Mouse (Mus musculus) adrenal gland (tissue): ENCODE data around the gene Ldhal6b.

Source experiments
- intact Hi-C: fragments of 180-260 bp; cut with DNase I; formaldehyde crosslinking; loops from one replicate; pipeline ENCODE4 v1.15.1; 2025
- long read RNA-seq, 2 experiments: library from polyadenylated mRNA; unstranded; transcript quantifications; one replicate each; pipeline ENCODE4 v2.0.0; 2020; ENCODE audit warnings: borderline replicate concordance in 1 of 2; ENCODE audit not compliant: insufficient replicate concordance in 1 of 2

The Ldhal6b gene
- long read RNA-seq, experiment 1: 0 reads
- long read RNA-seq, experiment 2: 0 reads

GRCm38 (mm10) chr17:5418545-5418944, at the start of gene Ldhal6b:
Gene Ldhal6b (minus strand): TSS chr17:5418767.
- intact Hi-C loops: no loop called here

GRCm38 (mm10) chr17:5467177-5467576, 48.6 kb upstream of the Ldhal6b start:
- intact Hi-C loops: no loop called here

DNA sequence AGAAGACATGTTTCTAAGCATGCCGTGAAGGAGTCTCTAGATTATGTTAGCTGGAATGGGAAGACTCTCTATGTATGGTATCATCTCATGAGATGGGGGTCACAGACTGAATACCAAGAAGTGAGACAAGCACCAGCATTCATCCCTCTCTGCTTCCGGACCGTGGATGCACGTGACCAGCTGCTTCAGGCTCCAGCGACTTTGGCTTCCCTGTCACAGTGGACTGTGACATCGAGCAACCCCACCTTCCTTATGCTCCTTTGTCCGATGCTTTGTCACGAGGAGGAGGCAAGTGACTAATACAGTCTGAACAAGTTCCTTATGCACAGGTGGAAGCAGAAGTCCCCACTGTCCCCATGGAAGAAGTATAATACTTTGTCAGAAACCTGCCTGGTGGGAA, 48.2 kb upstream of the Ldhal6b start:
- intact Hi-C loops: no loop called here

GRCm38 (mm10) chr17:5463912-5464311, 45.3 kb upstream of the Ldhal6b start:
- intact Hi-C loops: no loop called here

DNA sequence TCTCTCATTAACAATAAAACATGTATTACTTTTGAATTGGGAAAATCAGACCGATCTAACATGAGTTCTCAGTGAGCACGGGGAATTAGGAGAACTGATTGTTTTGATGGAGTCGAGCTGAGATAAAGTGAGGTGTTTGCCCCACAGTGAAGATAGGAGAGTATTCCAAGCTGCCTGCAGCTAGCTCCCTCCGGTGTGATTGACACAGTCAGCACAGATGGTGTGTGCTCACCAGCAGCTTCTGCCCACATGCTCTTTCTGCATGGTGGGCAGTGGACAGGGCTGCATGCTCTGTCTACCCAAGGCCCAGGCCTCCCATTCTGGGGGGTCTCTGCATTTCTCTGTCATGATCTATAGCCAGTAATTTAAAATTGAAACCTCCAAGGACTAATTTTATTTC, 35.1 kb upstream of the Ldhal6b start:
- intact Hi-C loops: no loop called here

DNA sequence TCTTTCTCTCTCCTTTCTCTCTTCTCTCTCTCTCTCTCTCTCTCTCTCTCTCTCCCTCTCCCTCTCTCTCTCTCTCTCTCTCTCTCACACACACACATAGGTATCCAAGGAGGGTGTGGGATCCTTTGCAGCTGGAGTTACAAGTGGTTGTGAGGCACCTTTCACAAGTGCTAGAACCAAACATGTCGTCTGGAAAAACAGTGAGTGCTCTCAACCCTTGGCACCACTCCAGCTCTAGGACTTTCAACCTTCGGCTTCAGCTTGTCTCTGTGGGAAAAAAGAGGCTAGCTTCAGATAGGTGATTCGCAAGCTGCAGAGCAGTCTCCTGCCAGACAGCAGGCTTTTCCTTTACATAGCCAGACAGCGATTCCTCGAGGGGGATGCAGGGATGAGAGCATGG, 25.2 kb upstream of the Ldhal6b start:
- intact Hi-C loops: loop anchor here (5.0 to 10.0 kb wide), 3 partner anchors 49 to 289 kb away; partner anchors contain the start of gene Zdhhc14

- intact Hi-C loops: loop anchor here (5.0 to 10.0 kb wide), 3 partner anchors 49 to 289 kb away; partner anchors contain the start of gene Zdhhc14
These were observed 24.7 kb upstream of the Ldhal6b start for GRCm38 (mm10) chr17:5443260-5443659.

- intact Hi-C loops: loop anchor here (5.0 to 10.0 kb wide), 3 partner anchors 50 to 290 kb away; partner anchors contain the start of gene Zdhhc14
These were observed 23.8 kb upstream of the Ldhal6b start for GRCm38 (mm10) chr17:5442403-5442802.

GRCm38 (mm10) chr17:5440159-5440971, 21.8 kb upstream of the Ldhal6b start, which contains the start of gene Tmem242:
Gene Tmem242 (minus strand): TSS chr17:5440259.
- intact Hi-C loops: loop anchor here (2.0 to 10.0 kb wide), 4 partner anchors 52 to 306 kb away; partner anchors contain the start of gene Zdhhc14

DNA sequence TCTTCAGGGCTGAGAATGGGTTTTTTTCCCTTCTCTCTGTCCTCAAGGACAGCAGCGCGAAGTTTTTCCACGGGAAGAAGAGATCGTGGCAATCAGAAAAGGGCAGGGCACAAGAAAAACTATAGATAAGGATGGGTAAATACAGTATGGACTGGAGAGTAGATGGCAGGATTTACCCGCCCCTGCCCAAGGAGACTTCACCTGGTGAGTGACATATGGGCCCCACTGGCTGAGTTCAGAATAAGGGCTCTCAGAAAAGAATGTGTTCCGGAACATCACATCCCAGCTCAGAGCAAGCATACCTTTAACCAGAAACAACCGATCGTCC, 21.2 kb upstream of the Ldhal6b start:
- intact Hi-C loops: loop anchor here (2.0 to 10.0 kb wide), 5 partner anchors 53 to 465 kb away; partner anchors contain the start of gene Zdhhc14

DNA sequence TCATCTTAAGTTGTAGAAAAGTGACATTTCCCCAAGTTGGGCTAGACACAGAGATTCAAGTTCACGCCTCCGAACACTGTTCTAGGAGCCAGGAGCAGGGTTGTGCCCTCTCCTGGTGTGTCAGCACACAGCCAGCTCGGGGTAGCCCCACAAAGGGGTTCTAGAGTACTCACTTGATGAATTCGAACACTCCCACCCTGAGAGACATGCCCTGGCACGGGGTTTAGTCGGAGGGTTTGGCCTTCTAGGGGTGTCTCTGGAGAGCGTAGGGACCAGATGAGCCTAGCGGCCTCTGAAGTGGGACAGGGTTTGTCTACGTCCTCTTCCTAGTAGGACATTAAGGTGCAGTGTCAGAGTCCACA, 11.2 kb upstream of the Ldhal6b start:
- intact Hi-C loops: loop anchor here (10.0 kb wide), 1 partner anchor 475 kb away; no protein-coding TSS in a partner anchor

DNA sequence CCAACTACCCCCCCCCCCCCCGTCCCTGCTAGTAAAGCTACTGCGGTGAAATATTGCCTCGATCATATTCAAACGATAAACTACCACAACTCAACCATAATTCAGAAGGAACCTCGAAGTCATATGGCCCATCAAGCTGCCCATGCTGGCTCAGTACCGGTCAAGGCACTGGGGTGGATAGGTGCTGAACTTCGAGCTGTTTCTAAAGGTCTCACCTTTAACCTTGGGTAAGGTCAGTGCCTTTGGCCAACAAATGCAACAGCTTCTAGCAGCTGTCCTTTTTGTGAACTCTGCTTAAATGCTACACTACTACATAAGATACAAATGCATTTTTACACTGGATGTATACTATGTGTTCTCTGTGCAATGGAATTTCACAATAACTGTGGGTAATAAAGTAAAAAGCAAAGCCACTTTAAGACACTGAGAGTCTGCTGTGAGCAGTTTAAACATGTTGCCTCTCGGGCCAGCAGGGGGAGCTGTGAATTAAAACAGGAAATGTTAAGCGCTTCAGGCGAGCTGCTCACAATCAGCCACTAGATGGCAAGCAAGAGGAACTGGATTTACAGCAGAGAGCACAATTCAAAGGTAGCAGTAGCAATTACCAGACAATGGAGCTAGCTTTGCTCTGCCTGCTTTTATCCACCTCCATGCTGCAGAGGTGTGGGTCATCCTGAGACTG, 10.7 kb upstream of the Ldhal6b start:
- intact Hi-C loops: no loop called here

GRCm38 (mm10) chr17:5425204-5425603, 6.6 kb upstream of the Ldhal6b start:
- intact Hi-C loops: no loop called here

DNA sequence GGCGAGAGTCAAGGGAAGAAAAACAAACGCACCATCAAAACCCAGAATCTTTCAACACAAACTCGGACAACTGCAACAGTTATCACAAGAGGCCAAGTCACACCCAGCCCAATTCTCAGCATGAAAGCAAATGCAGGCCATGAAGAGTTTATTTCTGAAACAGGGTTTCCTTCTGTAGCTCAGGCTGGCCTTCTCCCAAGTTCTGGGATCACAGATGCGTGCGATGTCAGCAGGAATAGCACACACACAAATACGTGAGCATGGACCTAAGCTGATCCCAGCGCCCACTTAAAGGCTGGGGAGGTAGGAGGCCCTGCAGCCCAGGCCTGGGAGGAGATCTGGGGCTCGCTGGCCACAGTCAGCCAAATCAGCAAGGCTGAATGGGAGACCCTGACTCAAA, 5.6 kb upstream of the Ldhal6b start:
- intact Hi-C loops: no loop called here

GRCm38 (mm10) chr17:5421835-5422234, 3.3 kb upstream of the Ldhal6b start:
- intact Hi-C loops: no loop called here

DNA sequence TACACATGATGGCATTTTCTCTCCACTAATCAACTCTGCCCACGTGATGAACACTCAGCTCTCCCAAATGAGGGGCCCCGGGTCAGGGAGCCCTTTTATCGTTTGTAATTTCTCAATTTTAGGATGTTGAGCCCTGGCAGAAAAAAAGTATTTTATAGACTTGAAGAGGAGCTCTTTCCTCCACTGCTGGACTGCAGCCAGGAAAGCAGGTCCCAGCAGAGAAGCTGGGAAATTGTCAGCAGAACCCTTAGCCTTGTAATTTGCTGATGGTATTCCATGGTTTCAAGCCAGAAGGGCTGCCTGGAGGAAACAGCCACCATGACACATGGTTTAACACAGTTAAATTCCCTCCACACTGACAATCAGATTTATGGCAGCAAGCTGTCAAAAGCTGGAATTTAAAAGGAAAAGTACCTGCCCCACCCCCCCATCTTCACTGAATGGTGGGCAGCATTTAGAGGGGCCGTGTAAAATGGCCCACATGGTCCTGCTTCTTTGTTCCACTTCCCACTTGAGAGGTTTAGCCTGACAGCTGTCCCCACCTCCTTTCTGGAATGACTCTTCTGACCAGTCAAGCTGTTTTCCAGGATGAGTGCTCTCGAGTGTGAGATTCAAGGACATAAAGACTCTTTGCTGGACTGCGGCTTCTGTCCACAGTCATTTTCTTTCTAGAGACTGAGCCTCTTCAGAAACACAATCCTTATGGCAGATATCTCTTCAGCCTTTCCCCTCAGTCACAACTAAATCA, 1.4 kb upstream of the Ldhal6b start:
- intact Hi-C loops: no loop called here

GRCm38 (mm10) chr17:5419056-5419455, 489 bp upstream of the Ldhal6b start:
- intact Hi-C loops: no loop called here

DNA sequence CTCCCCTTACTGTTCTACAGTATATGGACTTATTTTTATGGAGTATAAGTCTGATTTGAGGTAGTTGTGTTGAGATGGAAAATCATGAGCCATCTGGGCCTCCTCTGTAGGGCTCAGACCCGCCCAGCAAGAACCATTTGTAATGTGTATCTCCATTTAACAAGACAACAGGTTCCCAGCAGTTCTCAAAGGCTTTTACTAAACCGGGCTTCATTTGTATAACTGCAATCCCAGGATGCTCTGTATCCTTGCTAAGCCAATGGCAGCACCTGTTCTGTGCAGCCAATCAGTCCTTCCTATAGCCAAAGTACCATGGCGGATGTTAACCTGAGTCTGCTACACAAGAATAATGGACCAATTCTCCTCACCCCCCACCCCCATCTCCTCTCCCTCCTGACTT, 2.0 kb downstream of the Ldhal6b start:
- intact Hi-C loops: no loop called here

- intact Hi-C loops: no loop called here
These were observed 4.5 kb downstream of the Ldhal6b start for GRCm38 (mm10) chr17:5414041-5414440.

DNA sequence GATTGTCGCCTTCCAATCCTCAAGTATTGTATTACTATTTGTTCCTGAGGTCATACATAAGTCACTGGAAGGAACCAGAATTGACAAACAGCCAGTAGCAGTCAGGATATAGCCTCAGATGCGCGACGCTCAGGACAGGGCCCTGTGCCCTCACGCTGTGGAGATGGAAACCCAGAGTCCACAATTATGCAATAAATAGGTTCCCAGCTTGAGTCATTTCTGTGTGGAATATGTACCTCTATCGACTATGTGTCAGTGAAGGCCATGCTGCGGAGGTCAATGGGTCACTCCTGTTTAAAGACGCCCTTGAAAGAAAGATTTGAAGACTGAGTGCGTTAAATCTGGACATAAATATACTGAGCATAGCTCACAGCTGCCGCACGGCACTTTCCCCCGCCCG, 5.2 kb downstream of the Ldhal6b start:
- intact Hi-C loops: no loop called here

DNA sequence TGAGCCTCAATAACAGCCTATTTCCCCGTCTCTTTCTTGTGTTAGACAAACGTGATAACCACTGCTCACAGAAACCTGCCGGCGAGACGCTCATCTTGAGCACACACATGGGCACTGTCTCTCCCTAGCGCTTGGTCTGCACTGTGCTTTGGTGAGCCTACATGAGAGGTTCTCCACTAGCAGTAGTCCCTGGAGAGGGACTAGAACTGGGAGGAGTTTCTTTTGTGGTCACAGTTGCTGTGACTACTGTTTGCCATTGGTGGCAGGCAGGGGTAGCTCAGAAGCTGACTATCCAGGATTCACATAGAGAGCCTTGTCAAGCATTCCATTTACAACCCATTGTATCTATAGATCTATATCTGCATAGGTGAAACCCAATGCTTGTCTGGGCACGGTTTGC, 5.8 kb downstream of the Ldhal6b start:
- intact Hi-C loops: no loop called here

DNA sequence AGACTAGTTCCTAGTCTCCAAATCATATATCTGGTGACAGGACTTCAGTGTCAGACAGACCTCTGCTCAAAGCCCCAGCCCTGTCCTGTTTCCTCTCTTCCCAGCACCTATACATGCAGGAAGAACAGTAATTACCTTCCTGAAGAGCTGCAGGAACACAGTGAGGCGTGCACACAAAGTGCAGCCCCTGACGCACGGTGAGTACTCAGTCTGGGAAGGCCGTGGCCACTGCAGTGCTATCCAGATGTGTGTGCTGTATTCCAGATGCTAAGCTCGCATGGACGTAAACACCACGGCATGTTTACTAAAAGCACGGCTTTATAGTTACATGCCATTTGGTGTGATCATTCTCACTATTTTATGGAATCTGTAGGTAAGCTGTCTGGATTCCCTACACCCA, 6.3 kb downstream of the Ldhal6b start:
- intact Hi-C loops: no loop called here
